Mouse (Mus musculus): Measurements from ENCODE around the gene Fzd4. TPM values are rescaled to one million over a fixed set of nuclear protein-coding genes. Genes with fewer than 3 reads are reported as not detected.

Fzd4 gene
- total RNA-seq, 2 experiments from 2014 or later: 46.3 to 49.3 TPM

Other genes with a start within 250 kb of the Fzd4 start
- 10 to 100 TPM; 54.0 to 60.8 TPM for gene Tmem135, start 133 bp upstream of the Fzd4 start, total RNA-seq (2021)
- 10 to 100 TPM; 30.0 to 33.1 TPM for gene Prss23, start 122.8 kb downstream of the Fzd4 start, total RNA-seq (2021)
- gene Me3, start 228.0 kb downstream of the Fzd4 start, total RNA-seq (2021): 100 to 1,000 TPM; 105 to 114 TPM

Measured in heart, postnatal 10 days (tissue).